Mouse (Mus musculus): Measurements from ENCODE around the gene Chn2. TPM values are rescaled to one million over a fixed set of nuclear protein-coding genes. Genes with fewer than 3 reads are reported as not detected.

The Chn2 gene
- polyA plus RNA-seq, 1 experiment from 2014 or later, result 16.8 TPM

DNA sequence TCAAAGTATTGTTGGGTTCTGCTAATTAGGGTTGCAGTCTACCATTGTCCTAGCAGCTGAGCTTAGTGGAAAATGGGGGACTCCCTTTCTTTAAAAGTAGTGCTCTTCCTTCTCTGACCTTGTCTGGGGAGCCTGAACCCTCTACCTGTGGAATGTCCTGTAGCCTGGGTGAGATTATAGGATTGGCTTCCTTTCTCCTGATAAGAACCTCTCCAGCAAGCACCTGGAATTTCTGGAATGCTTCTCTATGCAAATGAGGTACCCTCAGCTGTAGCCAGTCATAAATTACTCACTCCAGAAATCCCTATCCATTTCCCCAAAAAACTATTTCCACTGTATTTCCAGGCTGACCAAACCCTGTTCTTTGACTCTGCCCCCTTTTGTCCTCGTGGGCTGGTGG, 10.6 kb upstream of the Chn2 start:
- DNase-seq (ENCODE audit: low spot score) (no peak), ATAC-seq (replicated peaks; ENCODE audit: low FRiP score, low read depth) (no peak)
- H3K36me3 ChIP-seq (ENCODE audit: insufficient read depth, low read length), result no peaks in the 10 kb centered on the region
- no peaks in the 10 kb centered on the region for H3K27me3 ChIP-seq (ENCODE audit: insufficient read depth, low read length)
- H3K9ac ChIP-seq (ENCODE audit: low read depth, low read length), result no peak overlapping the region
- no peak for TF ChIP-seq CTCF (IDR thresholded peaks at IDR 0.05; ENCODE audit: low read depth)
- no peak overlapping the region for H3K4me2 ChIP-seq (ENCODE audit: low read length)
- H3K9me3 ChIP-seq (replicated peaks; ENCODE audit: low read length), result no peaks in the 10 kb centered on the region
- 24% methylated on average over 1 of the region's 1 CpGs for WGBS
- no peak overlapping the region for H3K27ac ChIP-seq
- H3K4me1 ChIP-seq (replicated peaks; ENCODE audit: insufficient read depth, low read length), result no peaks in the 10 kb centered on the region
- H3K4me3 ChIP-seq (replicated peaks; ENCODE audit: low read depth, low read length), result no peak overlapping the region

DNA sequence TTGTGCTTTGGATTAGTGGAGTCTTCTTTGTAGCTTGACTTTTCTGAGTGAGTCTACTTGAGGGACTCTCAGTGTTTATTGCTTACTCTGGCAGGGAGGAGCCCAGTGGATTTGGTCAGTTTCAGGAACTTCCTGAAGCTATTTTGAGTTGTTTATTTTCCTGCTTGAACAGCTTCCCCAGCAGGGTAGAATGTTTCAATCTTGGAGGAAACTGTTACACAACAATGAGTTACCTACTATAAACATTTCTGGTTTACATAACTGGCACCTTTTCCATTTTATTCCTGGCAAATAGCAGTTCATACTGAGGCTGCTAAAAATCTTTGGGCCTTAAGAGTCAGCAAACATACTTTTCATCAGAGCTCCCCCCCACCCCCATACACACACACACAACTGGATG, 9.0 kb upstream of the Chn2 start:
- Histone ChIP-seq H3K4me2 (ENCODE audit: low read length) (no peak overlapping the region), H3K27me3 (ENCODE audit: insufficient read depth, low read length) (no peaks in the 10 kb centered on the region), H3K4me1 (replicated peaks; ENCODE audit: insufficient read depth, low read length) (peaks cover 4% of the 10 kb centered on the region; the same call in 1 of the 2 replicates), H3K4me3 (replicated peaks; ENCODE audit: low read depth, low read length) (no peak overlapping the region), H3K9me3 (replicated peaks; ENCODE audit: low read length) (no peaks in the 10 kb centered on the region), H3K27ac (no peak overlapping the region), H3K9ac (ENCODE audit: low read depth, low read length) (no peak overlapping the region), H3K36me3 (ENCODE audit: insufficient read depth, low read length) (no peaks in the 10 kb centered on the region)
- ATAC-seq (replicated peaks; ENCODE audit: low FRiP score, low read depth), result no peak
- no peak for DNase-seq (ENCODE audit: low spot score)
- TF ChIP-seq CTCF (IDR thresholded peaks at IDR 0.05; ENCODE audit: low read depth), result no peak

DNA sequence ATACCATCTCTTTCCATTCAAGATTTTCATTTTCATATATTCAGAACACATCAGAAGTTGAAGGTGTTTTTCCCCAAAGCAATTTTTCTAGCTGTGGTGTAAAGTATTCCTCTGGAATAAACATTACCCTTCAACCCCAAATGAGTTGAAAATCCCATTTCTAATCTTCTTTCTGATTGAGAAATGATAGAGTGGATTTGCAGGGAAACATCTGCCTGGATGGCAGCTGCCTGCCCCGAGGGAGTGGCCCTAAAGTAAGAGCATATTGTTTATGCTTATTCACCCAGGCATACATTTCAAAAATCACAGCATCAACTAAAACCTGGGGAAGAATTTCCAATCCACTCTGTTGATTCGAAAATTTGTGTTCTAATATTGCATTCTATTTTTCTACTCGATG, 8.6 kb upstream of the Chn2 start:
- no peak overlapping the region for H3K4me3 ChIP-seq (replicated peaks; ENCODE audit: low read depth, low read length)
- WGBS, result 72% methylated on average over 3 of the region's 3 CpGs
- H3K27ac ChIP-seq, result no peak overlapping the region
- no peak overlapping the region for H3K9ac ChIP-seq (ENCODE audit: low read depth, low read length)
- H3K36me3 ChIP-seq (ENCODE audit: insufficient read depth, low read length), result no peaks in the 10 kb centered on the region
- peaks cover 4% of the 10 kb centered on the region; the same call in 1 of the 2 replicates for H3K4me1 ChIP-seq (replicated peaks; ENCODE audit: insufficient read depth, low read length)
- ATAC-seq (replicated peaks; ENCODE audit: low FRiP score, low read depth) (no peak), DNase-seq (ENCODE audit: low spot score) (no peak)
- TF ChIP-seq CTCF (IDR thresholded peaks at IDR 0.05; ENCODE audit: low read depth), result no peak
- H3K9me3 ChIP-seq (replicated peaks; ENCODE audit: low read length), result no peaks in the 10 kb centered on the region
- H3K4me2 ChIP-seq (ENCODE audit: low read length), result no peak overlapping the region
- no peaks in the 10 kb centered on the region for H3K27me3 ChIP-seq (ENCODE audit: insufficient read depth, low read length)

GRCm38 (mm10) chr6:54034471-54034870, 4.9 kb upstream of the Chn2 start:
- Histone ChIP-seq H3K9ac (ENCODE audit: low read depth, low read length) (no peak overlapping the region), H3K4me2 (ENCODE audit: low read length) (peak overlapping the region; percentile 46; the same call in 1 of the 2 replicates), H3K27ac (no peak overlapping the region), H3K4me3 (replicated peaks; ENCODE audit: low read depth, low read length) (no peak overlapping the region), H3K36me3 (ENCODE audit: insufficient read depth, low read length) (no peaks in the 10 kb centered on the region), H3K27me3 (ENCODE audit: insufficient read depth, low read length) (no peaks in the 10 kb centered on the region), H3K4me1 (replicated peaks; ENCODE audit: insufficient read depth, low read length) (peaks cover 4% of the 10 kb centered on the region; the same call in 1 of the 2 replicates), H3K9me3 (replicated peaks; ENCODE audit: low read length) (no peaks in the 10 kb centered on the region)
- TF ChIP-seq CTCF (IDR thresholded peaks at IDR 0.05; ENCODE audit: low read depth), result peak; percentile 84
- ATAC-seq (replicated peaks; ENCODE audit: low FRiP score, low read depth) (no peak; the same call in 1 of the 2 replicates), DNase-seq (ENCODE audit: low spot score) (peak; percentile 87)
- WGBS, result 4% methylated on average over 9 of the region's 9 CpGs

DNA sequence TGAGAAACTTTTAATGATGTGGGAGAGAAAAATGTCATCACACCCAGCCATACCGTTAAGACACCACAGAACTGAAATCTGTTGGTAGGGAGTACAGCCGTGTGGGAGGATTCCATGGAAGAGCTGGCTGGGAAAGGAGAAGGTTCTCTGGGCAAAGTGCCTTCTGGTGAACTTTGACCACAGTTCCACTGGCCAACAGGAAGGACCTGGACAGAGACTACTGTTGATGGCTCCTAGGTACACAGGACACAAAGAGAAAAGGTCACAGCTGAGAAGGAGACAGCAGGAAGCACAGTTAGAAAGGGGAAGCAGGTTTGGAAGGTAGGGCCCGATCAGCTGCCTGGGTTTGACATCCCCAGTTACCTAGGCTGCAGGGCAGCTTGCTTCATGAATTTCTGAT, 3.8 kb upstream of the Chn2 start:
- TF ChIP-seq CTCF (IDR thresholded peaks at IDR 0.05; ENCODE audit: low read depth), result no peak
- ATAC-seq (replicated peaks; ENCODE audit: low FRiP score, low read depth) (no peak), DNase-seq (ENCODE audit: low spot score) (no peak)
- WGBS, result 63% methylated on average over 3 of the region's 3 CpGs
- no peaks in the 10 kb centered on the region for H3K27me3 ChIP-seq (ENCODE audit: insufficient read depth, low read length)
- no peak overlapping the region for H3K9ac ChIP-seq (ENCODE audit: low read depth, low read length)
- H3K4me2 ChIP-seq (ENCODE audit: low read length), result no peak overlapping the region
- H3K4me1 ChIP-seq (replicated peaks; ENCODE audit: insufficient read depth, low read length), result peaks cover 4% of the 10 kb centered on the region; the same call in 1 of the 2 replicates
- H3K9me3 ChIP-seq (replicated peaks; ENCODE audit: low read length), result no peaks in the 10 kb centered on the region
- no peaks in the 10 kb centered on the region for H3K36me3 ChIP-seq (ENCODE audit: insufficient read depth, low read length)
- H3K27ac ChIP-seq, result no peak overlapping the region
- H3K4me3 ChIP-seq (replicated peaks; ENCODE audit: low read depth, low read length), result no peak overlapping the region

GRCm38 (mm10) chr6:54038866-54039265, 488 bp upstream of the Chn2 start:
- WGBS, result 16% methylated on average over 10 of the region's 10 CpGs
- H3K4me2 ChIP-seq (ENCODE audit: low read length), result peak overlapping the region; percentile 97

More at GRCm38 (mm10) chr6:54038866-54039265, 488 bp upstream of the Chn2 start:
- no peak for TF ChIP-seq CTCF (IDR thresholded peaks at IDR 0.05; ENCODE audit: low read depth)
- peak overlapping the region; percentile 68 for H3K4me3 ChIP-seq (replicated peaks; ENCODE audit: low read depth, low read length)
- ATAC-seq (replicated peaks; ENCODE audit: low FRiP score, low read depth) (no peak), DNase-seq (ENCODE audit: low spot score) (no peak)
- peak overlapping the region; percentile 72 for H3K9ac ChIP-seq (ENCODE audit: low read depth, low read length)
- peaks cover 4% of the 10 kb centered on the region; the same call in 1 of the 2 replicates for H3K4me1 ChIP-seq (replicated peaks; ENCODE audit: insufficient read depth, low read length)
- H3K36me3 ChIP-seq (ENCODE audit: insufficient read depth, low read length), result no peaks in the 10 kb centered on the region
- no peaks in the 10 kb centered on the region for H3K9me3 ChIP-seq (replicated peaks; ENCODE audit: low read length)
- H3K27ac ChIP-seq, result peak overlapping the region; percentile 86; the same call in 1 of the 2 replicates
- no peaks in the 10 kb centered on the region; the same call in 1 of the 2 replicates for H3K27me3 ChIP-seq (ENCODE audit: insufficient read depth, low read length)

Measured in kidney, postnatal 0 days (tissue).